Mouse (Mus musculus) T-helper 1 cell (primary cell): ENCODE results near the gene BC049352.

Experiments
- in situ Hi-C: fragments of 300-600 bp; cut with MboI, MseI; formaldehyde crosslinking; loops from one replicate; pipeline ENCODE4 v1.15.1; 2025; ENCODE audit warnings: high pct_unique_total_duplicates

BC049352 gene

DNA sequence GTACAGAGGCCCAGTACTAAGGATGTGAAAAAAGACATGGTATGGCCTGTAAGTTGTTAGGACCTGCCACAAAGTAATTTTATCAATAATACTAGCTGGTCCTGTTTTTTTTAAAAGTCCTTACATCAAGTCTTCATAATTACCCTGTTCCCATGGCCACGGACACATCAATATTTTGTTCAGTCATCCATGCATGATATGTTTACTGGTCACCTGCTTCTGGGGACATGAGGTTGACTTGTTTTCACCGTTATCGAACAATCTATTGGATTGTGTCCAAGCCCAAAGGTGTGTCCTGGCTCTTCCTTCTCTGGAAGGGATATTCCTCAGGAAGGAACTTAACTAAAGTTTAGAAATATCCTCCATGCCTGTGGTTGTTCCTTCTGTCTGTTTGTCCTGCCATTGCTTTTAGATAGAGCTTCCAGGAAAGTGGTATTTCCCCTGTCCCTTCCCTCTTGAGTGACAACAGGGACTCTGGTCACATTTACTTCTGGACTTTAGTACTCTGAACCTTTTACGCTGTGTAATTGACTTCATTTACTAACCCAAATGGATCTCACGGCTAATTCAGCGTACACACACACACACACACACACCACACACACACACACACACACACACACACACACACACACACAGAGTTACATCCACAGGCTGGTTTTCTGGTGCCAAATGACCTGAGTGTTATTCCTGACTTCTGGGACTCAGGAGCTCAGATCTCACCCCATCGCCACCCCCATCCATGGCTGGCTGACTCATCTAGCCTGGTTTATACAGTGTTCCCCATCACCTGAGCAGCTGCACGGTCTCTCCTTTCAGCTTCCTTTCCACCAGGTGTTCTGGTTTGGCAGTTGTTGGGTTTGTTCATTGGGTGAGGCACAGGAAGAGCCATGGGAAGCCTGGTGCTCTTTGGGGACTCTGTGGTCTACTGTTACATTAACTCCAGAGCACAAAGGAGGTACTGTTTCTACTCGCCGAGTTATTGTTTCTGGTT, 7.1 kb downstream of the BC049352 start:
- in situ Hi-C loops: no loop called here

- in situ Hi-C loops: no loop called here
These were observed 7.9 kb downstream of the BC049352 start for GRCm38 (mm10) chr9:45189661-45190174.

GRCm38 (mm10) chr9:45195468-45195867, 13.7 kb downstream of the BC049352 start:
- in situ Hi-C loops: no loop called here

- in situ Hi-C loops: no loop called here
These were observed 14.5 kb downstream of the BC049352 start for GRCm38 (mm10) chr9:45196125-45196830.

GRCm38 (mm10) chr9:45197549-45197948, 15.7 kb downstream of the BC049352 start:
- in situ Hi-C loops: no loop called here

DNA sequence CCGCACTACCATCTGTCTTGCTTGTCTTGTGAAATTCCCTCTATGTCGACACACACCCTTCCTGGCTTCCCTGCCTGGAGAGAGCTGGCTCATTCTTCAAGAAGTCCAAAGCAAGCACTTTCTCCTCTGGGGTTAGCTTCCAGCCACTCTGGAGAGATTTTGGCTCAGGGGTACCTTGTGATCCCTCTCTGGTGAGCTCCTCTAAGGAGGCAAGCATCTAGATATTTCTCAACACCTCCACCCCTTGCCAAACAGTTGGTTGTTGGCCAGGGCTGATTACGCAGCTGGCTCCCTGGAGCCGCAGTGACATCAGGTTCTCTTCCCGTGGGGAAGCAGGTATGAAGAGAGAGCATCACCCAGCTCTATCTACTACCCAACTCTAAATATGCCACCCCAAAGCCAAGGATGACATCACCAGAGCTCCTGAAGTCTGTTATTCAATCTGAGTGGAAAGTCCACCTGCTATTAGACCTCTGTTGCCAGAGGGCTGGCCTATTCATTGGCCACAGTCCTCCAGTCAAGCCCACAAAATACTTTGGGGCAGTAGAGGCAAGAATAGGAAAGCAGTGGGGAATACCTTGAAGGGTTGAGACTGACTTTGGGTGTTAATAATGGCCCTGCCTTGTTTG, 19.6 kb downstream of the BC049352 start:
- in situ Hi-C loops: no loop called here

DNA sequence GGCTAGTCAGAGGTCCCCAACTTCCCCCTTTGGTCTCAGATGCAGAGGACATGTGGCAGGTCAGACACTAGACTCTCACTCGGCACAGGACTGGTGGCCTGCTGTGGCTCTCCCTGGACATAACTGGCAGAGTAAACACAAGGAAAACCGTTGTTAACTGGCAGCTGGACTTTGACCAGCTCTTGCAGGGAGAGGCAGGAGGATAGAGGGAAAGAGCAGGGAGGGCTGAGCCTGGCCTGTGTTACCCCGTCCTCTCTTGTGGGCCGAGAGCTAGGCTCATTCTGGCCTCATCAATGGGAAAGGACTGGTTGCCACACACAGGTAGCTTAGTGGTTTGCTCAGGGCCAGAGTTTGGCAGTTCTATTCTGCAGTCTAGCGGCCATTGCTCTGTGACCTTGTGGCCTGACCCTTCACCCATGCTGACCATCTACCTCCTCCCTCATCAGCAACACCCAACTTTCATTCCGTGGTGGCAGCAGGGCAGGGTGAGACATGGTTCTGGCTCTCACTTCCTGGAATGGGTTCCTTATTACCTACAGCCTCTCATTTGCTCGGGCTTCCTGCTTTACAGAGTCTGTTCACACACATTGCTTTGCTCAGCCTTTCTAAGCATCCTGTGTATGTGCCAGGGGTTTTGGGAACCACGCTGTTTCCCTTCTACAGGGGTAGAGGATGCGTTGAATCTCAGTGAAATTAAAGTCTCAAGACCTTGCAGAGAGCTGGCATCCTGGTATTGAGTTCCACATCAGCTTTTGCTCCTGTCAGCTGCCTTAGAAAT, 20.4 kb downstream of the BC049352 start:
- in situ Hi-C loops: no loop called here

GRCm38 (mm10) chr9:45203797-45204410, 22.1 kb downstream of the BC049352 start, which contains the start of gene Tmprss4:
Gene Tmprss4 (minus strand): TSS chr9:45204092.
- in situ Hi-C loops: no loop called here

- in situ Hi-C loops: no loop called here
These were observed 23.3 kb downstream of the BC049352 start for GRCm38 (mm10) chr9:45205143-45205542.

GRCm38 (mm10) chr9:45206121-45206520, 24.3 kb downstream of the BC049352 start:
- in situ Hi-C loops: no loop called here

- in situ Hi-C loops: no loop called here
These were observed 25.4 kb downstream of the BC049352 start for GRCm38 (mm10) chr9:45207015-45207743.

- in situ Hi-C loops: no loop called here
These were observed 30.2 kb downstream of the BC049352 start for GRCm38 (mm10) chr9:45212001-45212400.

DNA sequence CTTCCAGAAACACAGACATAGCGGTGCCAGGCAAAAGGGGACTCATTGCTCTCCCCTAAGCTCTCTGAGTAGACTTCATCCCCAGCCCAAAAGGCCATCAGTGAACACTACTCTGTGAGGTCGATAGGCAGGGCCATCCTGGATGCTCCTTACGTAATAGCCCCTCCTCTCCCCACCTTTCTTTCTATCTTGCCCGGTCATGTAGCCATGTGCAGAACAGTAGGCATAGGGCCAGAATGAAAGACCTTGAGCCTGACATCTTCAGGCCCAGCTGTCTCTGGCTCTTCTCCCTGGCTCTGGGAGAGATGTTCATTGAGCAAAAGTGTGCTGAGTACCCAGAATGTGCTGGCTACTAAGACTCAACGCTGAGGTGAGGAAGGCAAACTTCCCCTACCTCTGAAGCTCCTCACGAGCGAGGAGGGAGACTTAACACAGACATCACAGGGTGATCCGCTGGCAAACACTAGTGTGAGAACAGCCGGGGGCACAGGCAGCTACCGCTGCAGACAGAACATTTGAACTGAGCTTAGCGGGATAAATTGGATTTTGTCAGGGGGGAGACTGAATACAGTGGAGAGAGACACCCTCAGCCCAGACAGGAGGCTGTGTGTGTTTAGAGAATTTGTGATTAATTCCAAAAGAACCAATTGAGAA, 33.8 kb downstream of the BC049352 start:
- in situ Hi-C loops: no loop called here

- in situ Hi-C loops: loop anchor here (5.0 kb wide), 2 partner anchors 83 to 173 kb away; no protein-coding TSS in a partner anchor
These were observed 37.8 kb downstream of the BC049352 start for GRCm38 (mm10) chr9:45219644-45220043.

GRCm38 (mm10) chr9:45221567-45221966, 39.8 kb downstream of the BC049352 start:
- in situ Hi-C loops: loop anchor here (5.0 kb wide), 2 partner anchors 81 to 171 kb away; no protein-coding TSS in a partner anchor

DNA sequence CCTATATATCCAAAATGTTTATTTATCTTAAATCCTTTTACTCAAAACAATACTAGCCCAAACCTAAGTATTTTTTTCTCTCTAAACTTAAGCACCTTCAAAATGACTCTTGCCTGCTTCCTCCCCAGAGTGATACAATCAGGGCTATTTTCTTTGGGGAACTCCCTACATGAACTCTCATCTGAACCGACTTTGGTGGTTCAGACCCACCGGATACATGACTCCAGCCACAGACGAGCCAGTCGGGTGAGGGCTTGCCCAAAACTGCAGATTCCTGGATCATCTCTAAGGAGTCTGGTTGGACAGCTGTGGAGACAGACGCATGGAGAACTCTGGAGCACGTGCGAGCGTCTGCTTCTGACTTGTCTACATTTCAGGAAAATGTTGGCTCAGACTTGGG, 47.6 kb downstream of the BC049352 start:
- in situ Hi-C loops: no loop called here

GRCm38 (mm10) chr9:45235668-45236227, 53.9 kb downstream of the BC049352 start:
- in situ Hi-C loops: no loop called here

- in situ Hi-C loops: no loop called here
These were observed 54.9 kb downstream of the BC049352 start for GRCm38 (mm10) chr9:45236744-45237143.

GRCm38 (mm10) chr9:45241397-45241796, 59.6 kb downstream of the BC049352 start:
- in situ Hi-C loops: no loop called here
